Mouse (Mus musculus) hematopoietic multipotent progenitor cell, adult 10-12 weeks (in vitro differentiated cells): Measurements from ENCODE around the gene Slco1a6. TPM values are rescaled to one million over a fixed set of nuclear protein-coding genes. Genes with fewer than 3 reads are reported as not detected.

Experiments used
- polyA plus RNA-seq: library from polyadenylated mRNA; stranded (reverse); fragments of >175 nt; gene quantifications from 2 replicates; pipeline ENCODE4 v1.2.3, GENCODE M21; 2012; ENCODE audit warnings: low replicate concordance

The Slco1a6 gene
- not detected in 2 replicates for polyA plus RNA-seq

DNA sequence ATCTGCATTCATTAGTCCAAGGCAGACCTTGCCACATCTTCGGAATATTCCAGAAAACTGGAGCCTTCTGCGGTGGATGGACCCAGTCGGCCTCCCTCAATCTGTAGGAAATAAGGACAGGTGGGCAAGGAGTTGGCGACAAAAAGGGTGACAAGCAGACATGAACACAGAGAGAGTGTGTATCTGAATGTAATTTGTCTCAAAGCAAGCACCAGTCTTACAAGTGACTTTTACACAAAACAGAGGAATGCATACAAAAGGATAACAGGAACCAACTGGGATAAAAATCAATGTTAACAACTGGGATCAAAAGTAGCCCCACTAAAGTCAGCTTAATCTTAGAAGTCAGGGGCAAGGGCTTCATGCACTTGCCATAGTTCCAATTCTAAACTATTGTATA, at the start of gene Slco1a6:
TSS of gene Slco1a6 (minus strand) at position 101 of the 400 bp plus-strand sequence.

Other genes with a start within 250 kb of the Slco1a6 start
- gene Gm6614, start 197.1 kb downstream of the Slco1a6 start, polyA plus RNA-seq = not detected in 2 replicates
- gene Iapp, start 89.9 kb upstream of the Slco1a6 start, polyA plus RNA-seq = not detected in 2 replicates
- 0.05 TPM in 1 of 2 replicates, not detected in the other for gene Slco1a5, start 114.5 kb upstream of the Slco1a6 start, polyA plus RNA-seq
- gene Pyroxd1, start 137.1 kb upstream of the Slco1a6 start, polyA plus RNA-seq = 1.7 and 2.4 TPM in 2 replicates
- gene Recql, start 178.6 kb upstream of the Slco1a6 start, polyA plus RNA-seq = 1.7 and 5.2 TPM in 2 replicates
- 15.3 and 15.6 TPM in 2 replicates for gene Golt1b, start 178.7 kb upstream of the Slco1a6 start, polyA plus RNA-seq
- 0.67 and 0.87 TPM in 2 replicates for gene Spx, start 204.9 kb upstream of the Slco1a6 start, polyA plus RNA-seq